Mouse (Mus musculus): Measurements from ENCODE around the gene Rbms2.

Gene Rbms2

GRCm38 (mm10) chr10:128097587-128097971, 82.5 kb downstream of the Rbms2 start:
- in situ Hi-C loops (cut with MboI; ENCODE audit: low pct_unique_long_range_greater_than_20kb in 1 of 2, low sequenced_read_pairs in 2 of 2, unreplicated experiment in 1 of 2) = loop anchor here (5.0 to 10.0 kb wide), 2 partner anchors 90 to 97 kb away; partner anchors contain the start of gene Gls2 (in 1 of the 2)

GRCm38 (mm10) chr10:128096693-128097586, 83.2 kb downstream of the Rbms2 start:
- in situ Hi-C loops (cut with MboI; ENCODE audit: low pct_unique_long_range_greater_than_20kb in 1 of 2, low sequenced_read_pairs in 2 of 2, unreplicated experiment in 1 of 2) = loop anchor here (5.0 to 10.0 kb wide), 2 partner anchors 90 to 98 kb away; partner anchors contain the start of gene Gls2 (in 1 of the 2)

GRCm38 (mm10) chr10:128096313-128096692, 83.8 kb downstream of the Rbms2 start:
- in situ Hi-C loops (cut with MboI; ENCODE audit: low pct_unique_long_range_greater_than_20kb in 1 of 2, low sequenced_read_pairs in 2 of 2, unreplicated experiment in 1 of 2) = loop anchor here (5.0 to 10.0 kb wide), 2 partner anchors 91 to 98 kb away; partner anchors contain the start of gene Gls2 (in 1 of the 2)

- in situ Hi-C loops (cut with MboI; ENCODE audit: low pct_unique_long_range_greater_than_20kb in 1 of 2, low sequenced_read_pairs in 2 of 2, unreplicated experiment in 1 of 2) = loop anchor here (5.0 to 10.0 kb wide), 2 partner anchors 92 to 100 kb away; partner anchors contain the start of gene Gls2 (in 1 of the 2)
Measured at GRCm38 (mm10) chr10:128095003-128095636, 85.0 kb downstream of the Rbms2 start.

- in situ Hi-C loops (cut with MboI; ENCODE audit: low pct_unique_long_range_greater_than_20kb in 1 of 2, low sequenced_read_pairs in 2 of 2, unreplicated experiment in 1 of 2) = loop anchor here in 1 of 2 experiments (10.0 kb wide), 1 partner anchor 100 kb away; the partner anchor contains the start of gene Gls2
Measured at GRCm38 (mm10) chr10:128094340-128094968, 85.6 kb downstream of the Rbms2 start.

- in situ Hi-C loops (cut with MboI; ENCODE audit: low pct_unique_long_range_greater_than_20kb in 1 of 2, low sequenced_read_pairs in 2 of 2, unreplicated experiment in 1 of 2) = loop anchor here in 1 of 2 experiments (10.0 kb wide), 1 partner anchor 101 kb away; the partner anchor contains the start of gene Gls2
Measured at GRCm38 (mm10) chr10:128093496-128094294, 86.4 kb downstream of the Rbms2 start.

- in situ Hi-C loops (cut with MboI; ENCODE audit: low pct_unique_long_range_greater_than_20kb in 1 of 2, low sequenced_read_pairs in 2 of 2, unreplicated experiment in 1 of 2) = loop anchor here in 1 of 2 experiments (10.0 kb wide), 1 partner anchor 102 kb away; the partner anchor contains the start of gene Gls2
Measured at GRCm38 (mm10) chr10:128092506-128093495, 87.3 kb downstream of the Rbms2 start.

GRCm38 (mm10) chr10:128091564-128092505, 88.3 kb downstream of the Rbms2 start, which contains the start of gene Baz2a:
Gene Baz2a (plus strand): TSS chr10:128091577.
- in situ Hi-C loops (cut with MboI; ENCODE audit: low pct_unique_long_range_greater_than_20kb in 1 of 2, low sequenced_read_pairs in 2 of 2, unreplicated experiment in 1 of 2) = loop anchor here in 1 of 2 experiments (10.0 kb wide), 1 partner anchor 103 kb away; the partner anchor contains the start of gene Gls2

- in situ Hi-C loops (cut with MboI; ENCODE audit: low pct_unique_long_range_greater_than_20kb in 1 of 2, low sequenced_read_pairs in 2 of 2, unreplicated experiment in 1 of 2) = loop anchor here in 1 of 2 experiments (10.0 kb wide), 1 partner anchor 104 kb away; the partner anchor contains the start of gene Gls2
Measured at GRCm38 (mm10) chr10:128090651-128091563, 89.2 kb downstream of the Rbms2 start.

- in situ Hi-C loops (cut with MboI; ENCODE audit: low pct_unique_long_range_greater_than_20kb in 1 of 2, low sequenced_read_pairs in 2 of 2, unreplicated experiment in 1 of 2) = loop anchor here (5.0 to 10.0 kb wide), 2 partner anchors 32 to 105 kb away; partner anchors contain the start of gene Gls2 (in 1 of the 2)
Measured at GRCm38 (mm10) chr10:128089842-128090241, 90.3 kb downstream of the Rbms2 start.

GRCm38 (mm10) chr10:128088181-128088580, 91.9 kb downstream of the Rbms2 start:
- in situ Hi-C loops (cut with MboI; ENCODE audit: low pct_unique_long_range_greater_than_20kb in 1 of 2, low sequenced_read_pairs in 2 of 2, unreplicated experiment in 1 of 2) = loop anchor here in 1 of 2 experiments (5.0 kb wide), 1 partner anchor 34 kb away; no protein-coding TSS in a partner anchor

GRCm38 (mm10) chr10:128087216-128087615, 92.9 kb downstream of the Rbms2 start:
- in situ Hi-C loops (cut with MboI; ENCODE audit: low pct_unique_long_range_greater_than_20kb in 1 of 2, low sequenced_read_pairs in 2 of 2, unreplicated experiment in 1 of 2) = loop anchor here in 1 of 2 experiments (5.0 kb wide), 1 partner anchor 35 kb away; no protein-coding TSS in a partner anchor

- in situ Hi-C loops (cut with MboI; ENCODE audit: low pct_unique_long_range_greater_than_20kb in 1 of 2, low sequenced_read_pairs in 2 of 2, unreplicated experiment in 1 of 2) = loop anchor here in 1 of 2 experiments (5.0 kb wide), 1 partner anchor 36 kb away; no protein-coding TSS in a partner anchor
Measured at GRCm38 (mm10) chr10:128086391-128086790, 93.7 kb downstream of the Rbms2 start.

GRCm38 (mm10) chr10:128084160-128084559, 95.9 kb downstream of the Rbms2 start:
- in situ Hi-C loops (cut with MboI; ENCODE audit: low pct_unique_long_range_greater_than_20kb in 1 of 2, low sequenced_read_pairs in 2 of 2, unreplicated experiment in 1 of 2) = no loop called here

All from mouse embryonic stem cell (cell line).